Mouse (Mus musculus): ENCODE data around the gene Etv1.
"Not testable (repeated sequence)": the region's sequence is repeated elsewhere in the genome, so short reads cannot be mapped to it uniquely, and the experiment has no call there.

Gene Etv1

GRCm38 (mm10) chr12:38818320-38818719 is 39.1 kb downstream of the Etv1 start:
- DNase-seq (ENCODE audit: low spot score in 2 of 2) = no peak

GRCm38 (mm10) chr12:38820642-38821041 is 41.5 kb downstream of the Etv1 start:
- DNase-seq (ENCODE audit: low spot score in 2 of 2) = no peak

GRCm38 (mm10) chr12:38824405-38824804 is 45.2 kb downstream of the Etv1 start:
- DNase-seq (ENCODE audit: low spot score in 2 of 2) = no peak

GRCm38 (mm10) chr12:38832981-38833380 is 53.8 kb downstream of the Etv1 start:
- DNase-seq (ENCODE audit: low spot score in 2 of 2) = no peak

GRCm38 (mm10) chr12:38834581-38834980 is 55.4 kb downstream of the Etv1 start:
- DNase-seq (ENCODE audit: low spot score in 2 of 2) = no peak

GRCm38 (mm10) chr12:38834986-38835385 is 55.8 kb downstream of the Etv1 start:
- not testable (repeated sequence) for DNase-seq (ENCODE audit: low spot score in 2 of 2)

GRCm38 (mm10) chr12:38843801-38844295 is 64.7 kb downstream of the Etv1 start:
- no peak for DNase-seq (ENCODE audit: low spot score in 2 of 2)

GRCm38 (mm10) chr12:38847500-38848261 is 68.5 kb downstream of the Etv1 start:
- DNase-seq (ENCODE audit: low spot score in 2 of 2) = no peak

GRCm38 (mm10) chr12:38849994-38850393 is 70.8 kb downstream of the Etv1 start:
- DNase-seq (ENCODE audit: low spot score in 2 of 2) = no peak

GRCm38 (mm10) chr12:38854274-38854673 is 75.1 kb downstream of the Etv1 start:
- DNase-seq (ENCODE audit: low spot score in 2 of 2) = no peak

GRCm38 (mm10) chr12:38854751-38855150 is 75.6 kb downstream of the Etv1 start:
- no peak for DNase-seq (ENCODE audit: low spot score in 2 of 2)

GRCm38 (mm10) chr12:38859675-38860074 is 80.5 kb downstream of the Etv1 start:
- no peak for DNase-seq (ENCODE audit: low spot score in 2 of 2)

GRCm38 (mm10) chr12:38860168-38861115 is 81.3 kb downstream of the Etv1 start:
- DNase-seq (ENCODE audit: low spot score in 2 of 2) = no peak

- DNase-seq (ENCODE audit: low spot score in 2 of 2) = no peak
These were observed 84.2 kb downstream of the Etv1 start for GRCm38 (mm10) chr12:38863395-38863794.

GRCm38 (mm10) chr12:38863982-38864828 is 85.0 kb downstream of the Etv1 start:
- DNase-seq (ENCODE audit: low spot score in 2 of 2) = no peak

GRCm38 (mm10) chr12:38874470-38874995 is 95.4 kb downstream of the Etv1 start:
- no peak for DNase-seq (ENCODE audit: low spot score in 2 of 2)

GRCm38 (mm10) chr12:38904516-38904915 is 125.3 kb downstream of the Etv1 start:
- no peak for DNase-seq (ENCODE audit: low spot score in 2 of 2)

GRCm38 (mm10) chr12:38906314-38906713 is 127.1 kb downstream of the Etv1 start:
- DNase-seq (ENCODE audit: low spot score in 2 of 2) = no peak

GRCm38 (mm10) chr12:38906812-38907211 is 127.6 kb downstream of the Etv1 start:
- no peak for DNase-seq (ENCODE audit: low spot score in 2 of 2)

- DNase-seq (ENCODE audit: low spot score in 2 of 2) = no peak
These were observed 129.8 kb downstream of the Etv1 start for GRCm38 (mm10) chr12:38908947-38909346.
